Mouse (Mus musculus) liver, postnatal 0 days (tissue): Measurements from ENCODE around the gene Chd2. TPM values are rescaled to one million over a fixed set of nuclear protein-coding genes. Genes with fewer than 3 reads are reported as not detected.

Source experiments
- ATAC-seq: fragments of 200-750 bp; cut with Nextera tagmentation; 2 replicates; pipeline ENCODE4 v1.8.0; 2017; ENCODE audit warnings: mild to moderate bottlenecking, moderate library complexity
- DNase-seq: peaks from one replicate; pipeline ENCODE4 v3.0.0-alpha.2; 2016
- H3K27ac ChIP-seq: fragments of 300-500 bp; sonication (generic); 2 replicates; pipeline ENCODE4 v1.5.1; 2014; ENCODE audit warnings: antibody characterized with exemption, moderate library complexity, mild to moderate bottlenecking, low read depth
- H3K27me3 ChIP-seq: fragments of 300-500 bp; sonication (generic); 2 replicates; pipeline ENCODE4 v1.6.1; 2014; ENCODE audit warnings: low read length, control low read depth, mixed read lengths; ENCODE audit not compliant: insufficient read depth
- H3K36me3 ChIP-seq: fragments of 300-500 bp; sonication (generic); replicated peaks from 2 replicates; pipeline ENCODE4 v1.6.1; 2014; ENCODE audit warnings: mild to moderate bottlenecking, control low read depth, low read length, moderate library complexity, mixed read lengths; ENCODE audit not compliant: insufficient read depth
- H3K4me1 ChIP-seq: fragments of 300-500 bp; sonication (generic); 2 replicates; pipeline ENCODE4 v1.6.1; 2014; ENCODE audit warnings: antibody characterized with exemption, mild to moderate bottlenecking, control low read depth; ENCODE audit not compliant: insufficient read depth
- H3K4me2 ChIP-seq: fragments of 300-500 bp; sonication (generic); 2 replicates; pipeline ENCODE4 v1.6.1; 2014; ENCODE audit warnings: low read depth, mild to moderate bottlenecking, low read length, moderate library complexity, mixed read lengths
- H3K4me3 ChIP-seq: fragments of 300-500 bp; sonication (generic); 2 replicates; pipeline ENCODE4 v1.5.1; 2014; ENCODE audit warnings: low read depth, low read length
- H3K9ac ChIP-seq: fragments of 300-500 bp; sonication (generic); replicated peaks from 2 replicates; pipeline ENCODE4 v1.6.1; 2014; ENCODE audit warnings: mild to moderate bottlenecking, moderate library complexity
- H3K9me3 ChIP-seq: fragments of 300-500 bp; sonication (generic); 2 replicates; pipeline ENCODE4 v1.6.1; 2016; ENCODE audit warnings: mild to moderate bottlenecking, control low read depth, low read length, mixed read lengths
- CTCF ChIP-seq: sonication (generic); IDR thresholded peaks from 2 replicates; pipeline ENCODE4 v1.5.1; 2016; ENCODE audit warnings: antibody characterized with exemption, low read depth
- EP300 ChIP-seq: IDR thresholded peaks from 2 replicates; pipeline ENCODE4 v1.6.1; 2016; ENCODE audit warnings: antibody characterized with exemption, low read depth, mild to moderate bottlenecking
- WGBS: fragments of 180-500 bp; shearing (Covaris S2); extraction: QIAGEN DNeasy Blood & Tissue Kit; methylation state at CpG from one replicate; pipeline ENCODE4 v1.1.7; 2014; ENCODE audit not compliant: insufficient replicate concordance; 5-methylcytosine and 5-hydroxymethylcytosine counted together
- polyA plus RNA-seq: library from polyadenylated mRNA; unstranded; fragments of >200 nt; fragmentation: Nextera tagmentation; extraction: Ambion mirVana; gene quantifications from 2 replicates; pipeline ENCODE4 v1.2.1, GENCODE M21; 2015

The Chd2 gene
- polyA plus RNA-seq, 1 experiment from 2014 or later = 17.2 TPM

GRCm38 (mm10) chr7:73542131-73542853 is 662 bp upstream of the Chd2 start:
- Histone ChIP-seq H3K27me3 (no peaks in the 10 kb centered on the region), H3K36me3 (peaks cover 28% of the 10 kb centered on the region), H3K4me2 (peak overlapping the region; percentile 63), H3K9me3 (no peaks in the 10 kb centered on the region), H3K27ac (peak overlapping the region; percentile 100; the same call in 1 of the 2 replicates), H3K4me3 (peak overlapping the region; percentile 78; the same call in 1 of the 2 replicates), H3K9ac (no peak overlapping the region), H3K4me1 (peaks cover 6% of the 10 kb centered on the region)
- WGBS = 84% methylated on average over 7 of the region's 7 CpGs
- DNase-seq = no peak
- TF ChIP-seq EP300 (no peak), CTCF (peak; percentile 37)
- ATAC-seq = no peak

DNA sequence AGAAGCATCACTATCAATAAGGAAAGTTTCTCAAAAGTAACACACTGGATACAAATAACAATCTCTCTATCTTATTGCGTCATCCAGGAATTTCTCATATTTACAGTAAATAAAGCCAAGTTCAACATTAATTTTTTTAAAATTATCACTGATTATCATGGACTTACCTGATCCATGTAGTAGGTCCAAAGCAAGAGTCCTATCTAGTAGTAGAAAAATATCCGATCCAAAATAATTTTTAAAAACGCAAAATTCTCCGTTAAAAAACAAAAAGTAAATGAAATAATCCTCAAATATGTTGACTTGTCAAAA is 595 bp downstream of the Chd2 start:
- H3K27ac ChIP-seq = peak overlapping the region; percentile 100

GRCm38 (mm10) chr7:73540202-73541078 is 1.2 kb downstream of the Chd2 start:
- TF ChIP-seq CTCF = no peak
- no peak for TF ChIP-seq EP300
- no peaks in the 10 kb centered on the region for H3K27me3 ChIP-seq
- peaks cover 15% of the 10 kb centered on the region for H3K36me3 ChIP-seq
- H3K4me2 ChIP-seq = peak overlapping the region; percentile 60
- peak overlapping the region; percentile 100 for H3K27ac ChIP-seq
- WGBS = under 1% methylated on average over 12 of the region's 12 CpGs
- H3K4me1 ChIP-seq = peaks cover 6% of the 10 kb centered on the region
- DNase-seq (no peak), ATAC-seq (no peak)
- peak overlapping the region; percentile 73 for H3K9ac ChIP-seq
- H3K9me3 ChIP-seq = no peaks in the 10 kb centered on the region
- peak overlapping the region; percentile 78 for H3K4me3 ChIP-seq

More for the DNA sequence above, 595 bp downstream of the Chd2 start:
- H3K4me2 ChIP-seq = peak overlapping the region; percentile 63
- ATAC-seq = no peak
- no peak for TF ChIP-seq CTCF
- TF ChIP-seq EP300 = no peak
- no peaks in the 10 kb centered on the region for H3K9me3 ChIP-seq
- H3K4me3 ChIP-seq = peak overlapping the region; percentile 78
- H3K9ac ChIP-seq = peak overlapping the region; percentile 93
- H3K4me1 ChIP-seq = 0 out of 2 replicates have a peak, but pooled peaks cover 3% of the 10 kb centered on the region
- WGBS = under 1% methylated on average over 4 of the region's 4 CpGs
- no peak for DNase-seq
- no peaks in the 10 kb centered on the region for H3K27me3 ChIP-seq
- H3K36me3 ChIP-seq = peaks cover 19% of the 10 kb centered on the region

DNA sequence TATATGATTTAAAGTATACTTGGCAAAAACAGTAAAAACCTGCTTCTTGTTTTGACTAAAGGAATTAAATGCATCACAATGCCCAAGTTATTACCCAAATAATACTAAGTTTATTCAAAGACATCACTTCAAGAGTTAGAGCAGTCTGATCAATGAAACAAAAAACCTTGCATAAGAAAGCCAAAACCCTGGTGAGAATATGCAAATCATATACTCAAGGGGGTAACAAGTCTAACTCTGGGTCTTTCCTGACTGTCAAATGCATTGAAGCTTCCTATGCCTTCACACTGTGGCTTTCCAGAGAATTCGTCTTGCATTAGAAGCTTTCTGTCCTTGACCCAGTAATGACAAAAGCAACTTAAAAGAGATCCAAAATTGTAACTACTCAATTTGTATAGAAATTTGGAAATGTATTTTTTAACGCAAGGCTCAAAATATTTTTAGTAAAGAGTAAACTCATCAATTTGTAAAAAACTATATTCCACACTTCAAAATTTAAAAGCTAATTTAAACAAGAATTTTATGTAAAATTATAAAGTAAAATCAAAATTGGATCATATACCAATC is 2.4 kb downstream of the Chd2 start:
- peak overlapping the region; percentile 72 for H3K27ac ChIP-seq
- H3K36me3 ChIP-seq = peaks cover 15% of the 10 kb centered on the region
- ATAC-seq = no peak
- no peak for DNase-seq
- TF ChIP-seq CTCF = no peak
- TF ChIP-seq EP300 = no peak
- H3K4me3 ChIP-seq = peak overlapping the region; percentile 60
- peaks cover 12% of the 10 kb centered on the region for H3K4me1 ChIP-seq
- H3K27me3 ChIP-seq = no peaks in the 10 kb centered on the region
- H3K9ac ChIP-seq = peak overlapping the region; percentile 71
- WGBS = 20% methylated on average over 2 of the region's 2 CpGs
- H3K4me2 ChIP-seq = peak overlapping the region; percentile 84
- no peaks in the 10 kb centered on the region for H3K9me3 ChIP-seq

DNA sequence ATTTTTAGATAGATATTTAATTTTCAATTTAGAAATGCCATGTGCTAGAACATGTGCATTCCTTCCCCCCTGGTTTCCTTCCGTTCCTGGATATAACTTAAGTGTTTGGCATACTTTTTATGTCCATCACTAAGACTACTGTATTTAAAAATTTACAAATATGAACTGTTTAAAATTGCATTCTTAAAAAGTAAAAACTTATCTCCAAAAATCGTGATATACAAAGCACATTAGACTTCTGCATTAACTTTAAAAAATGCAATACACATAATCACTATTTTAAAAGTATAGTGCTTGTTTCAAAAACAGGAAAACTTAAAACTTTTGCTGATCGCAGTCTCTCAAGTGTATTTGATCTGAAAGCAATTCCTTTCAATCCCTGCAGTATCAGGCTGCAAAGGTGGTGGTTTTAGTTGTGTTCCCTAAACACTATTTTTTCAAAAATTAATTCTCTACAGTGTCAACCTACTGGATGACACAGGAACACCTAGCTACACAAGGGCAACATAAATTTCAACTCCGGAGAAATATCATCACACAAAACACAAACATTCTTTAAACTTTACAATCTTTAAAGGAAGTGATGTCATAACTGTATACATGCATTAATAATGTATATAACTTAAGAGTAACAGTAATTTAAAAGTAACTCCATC is 3.1 kb downstream of the Chd2 start:
- 6% methylated on average over 4 of the region's 4 CpGs for WGBS
- ATAC-seq (no peak), DNase-seq (no peak)
- H3K9me3 ChIP-seq = no peaks in the 10 kb centered on the region
- peak overlapping the region; percentile 84 for H3K4me2 ChIP-seq
- H3K9ac ChIP-seq = peak overlapping the region; percentile 69
- H3K4me3 ChIP-seq = peak overlapping the region; percentile 60
- H3K27me3 ChIP-seq = no peaks in the 10 kb centered on the region
- no peak for TF ChIP-seq EP300
- no peak for TF ChIP-seq CTCF
- H3K27ac ChIP-seq = peak overlapping the region; percentile 97
- H3K36me3 ChIP-seq = peaks cover 11% of the 10 kb centered on the region
- peaks cover 18% of the 10 kb centered on the region for H3K4me1 ChIP-seq
